Mouse (Mus musculus): ENCODE results near the gene Srd5a3. TPM values are rescaled to one million over a fixed set of nuclear protein-coding genes. Genes with fewer than 3 reads are reported as not detected.

Srd5a3 gene
- polyA plus RNA-seq, 1 experiment, result 139 TPM

- H3K27ac ChIP-seq (ENCODE audit: control insufficient read depth, insufficient read depth, low read length), result no peak overlapping the region
- no peaks in the 10 kb centered on the region for H3K36me3 ChIP-seq (ENCODE audit: control insufficient read depth, insufficient read depth, low read length)
- no peak overlapping the region for H3K4me3 ChIP-seq (ENCODE audit: control insufficient read depth, insufficient read depth, low read length)
- TF ChIP-seq POLR2A (IDR thresholded peaks at IDR 0.05; ENCODE audit: control insufficient read depth, extremely low read depth, insufficient read depth, low read length, poor library complexity) (no peak), CTCF (IDR thresholded peaks at IDR 0.05; ENCODE audit: borderline replicate concordance, control insufficient read depth, extremely low read depth, insufficient read depth, low read length, poor library complexity) (no peak)
- DNase-seq, result no peak
- no peaks in the 10 kb centered on the region for H3K4me1 ChIP-seq (replicated peaks; ENCODE audit: control insufficient read depth, insufficient read depth, low read length)
- 93% methylated on average over 3 of the region's 3 CpGs for WGBS
- no peaks in the 10 kb centered on the region for H3K27me3 ChIP-seq (ENCODE audit: control insufficient read depth, insufficient read depth, low read length)
These were observed 20.0 kb downstream of the Srd5a3 start for GRCm38 (mm10) chr5:76160086-76160485.

- Histone ChIP-seq H3K36me3 (ENCODE audit: control insufficient read depth, insufficient read depth, low read length) (no peaks in the 10 kb centered on the region), H3K4me1 (replicated peaks; ENCODE audit: control insufficient read depth, insufficient read depth, low read length) (no peaks in the 10 kb centered on the region), H3K4me3 (ENCODE audit: control insufficient read depth, insufficient read depth, low read length) (no peak overlapping the region), H3K27me3 (ENCODE audit: control insufficient read depth, insufficient read depth, low read length) (no peaks in the 10 kb centered on the region), H3K27ac (ENCODE audit: control insufficient read depth, insufficient read depth, low read length) (no peak overlapping the region)
- TF ChIP-seq POLR2A (IDR thresholded peaks at IDR 0.05; ENCODE audit: control insufficient read depth, extremely low read depth, insufficient read depth, low read length, poor library complexity) (no peak), CTCF (IDR thresholded peaks at IDR 0.05; ENCODE audit: borderline replicate concordance, control insufficient read depth, extremely low read depth, insufficient read depth, low read length, poor library complexity) (no peak)
- 85% methylated on average over 6 of the region's 6 CpGs for WGBS
- DNase-seq, result no peak
These were observed 21.4 kb downstream of the Srd5a3 start for GRCm38 (mm10) chr5:76161491-76161890.

GRCm38 (mm10) chr5:76162926-76163325, 22.9 kb downstream of the Srd5a3 start:
- no peak for TF ChIP-seq POLR2A (IDR thresholded peaks at IDR 0.05; ENCODE audit: control insufficient read depth, extremely low read depth, insufficient read depth, low read length, poor library complexity)
- no peak for TF ChIP-seq CTCF (IDR thresholded peaks at IDR 0.05; ENCODE audit: borderline replicate concordance, control insufficient read depth, extremely low read depth, insufficient read depth, low read length, poor library complexity)
- no peaks in the 10 kb centered on the region for H3K4me1 ChIP-seq (replicated peaks; ENCODE audit: control insufficient read depth, insufficient read depth, low read length)
- WGBS, result 81% methylated on average over 5 of the region's 5 CpGs
- H3K27ac ChIP-seq (ENCODE audit: control insufficient read depth, insufficient read depth, low read length), result no peak overlapping the region
- DNase-seq, result no peak
- H3K27me3 ChIP-seq (ENCODE audit: control insufficient read depth, insufficient read depth, low read length), result no peaks in the 10 kb centered on the region
- no peaks in the 10 kb centered on the region for H3K36me3 ChIP-seq (ENCODE audit: control insufficient read depth, insufficient read depth, low read length)
- H3K4me3 ChIP-seq (ENCODE audit: control insufficient read depth, insufficient read depth, low read length), result no peak overlapping the region

- no peaks in the 10 kb centered on the region for H3K36me3 ChIP-seq (ENCODE audit: control insufficient read depth, insufficient read depth, low read length)
- H3K27ac ChIP-seq (ENCODE audit: control insufficient read depth, insufficient read depth, low read length), result no peak overlapping the region
- TF ChIP-seq POLR2A (IDR thresholded peaks at IDR 0.05; ENCODE audit: control insufficient read depth, extremely low read depth, insufficient read depth, low read length, poor library complexity) (no peak), CTCF (IDR thresholded peaks at IDR 0.05; ENCODE audit: borderline replicate concordance, control insufficient read depth, extremely low read depth, insufficient read depth, low read length, poor library complexity) (no peak)
- H3K4me3 ChIP-seq (ENCODE audit: control insufficient read depth, insufficient read depth, low read length), result no peak overlapping the region
- 90% methylated on average over 4 of the region's 4 CpGs for WGBS
- DNase-seq, result no peak
- H3K27me3 ChIP-seq (ENCODE audit: control insufficient read depth, insufficient read depth, low read length), result no peaks in the 10 kb centered on the region
- no peaks in the 10 kb centered on the region for H3K4me1 ChIP-seq (replicated peaks; ENCODE audit: control insufficient read depth, insufficient read depth, low read length)
These were observed 23.8 kb downstream of the Srd5a3 start for GRCm38 (mm10) chr5:76163828-76164390.

GRCm38 (mm10) chr5:76164827-76165226, 24.8 kb downstream of the Srd5a3 start:
- Histone ChIP-seq H3K36me3 (ENCODE audit: control insufficient read depth, insufficient read depth, low read length) (no peaks in the 10 kb centered on the region), H3K27me3 (ENCODE audit: control insufficient read depth, insufficient read depth, low read length) (no peaks in the 10 kb centered on the region), H3K27ac (ENCODE audit: control insufficient read depth, insufficient read depth, low read length) (no peak overlapping the region), H3K4me1 (replicated peaks; ENCODE audit: control insufficient read depth, insufficient read depth, low read length) (no peaks in the 10 kb centered on the region), H3K4me3 (ENCODE audit: control insufficient read depth, insufficient read depth, low read length) (no peak overlapping the region)
- TF ChIP-seq CTCF (IDR thresholded peaks at IDR 0.05; ENCODE audit: borderline replicate concordance, control insufficient read depth, extremely low read depth, insufficient read depth, low read length, poor library complexity) (no peak), POLR2A (IDR thresholded peaks at IDR 0.05; ENCODE audit: control insufficient read depth, extremely low read depth, insufficient read depth, low read length, poor library complexity) (no peak)
- DNase-seq, result no peak
- WGBS, result 92% methylated on average over 7 of the region's 7 CpGs

GRCm38 (mm10) chr5:76170522-76170921, 30.5 kb downstream of the Srd5a3 start:
- no peak for TF ChIP-seq CTCF (IDR thresholded peaks at IDR 0.05; ENCODE audit: borderline replicate concordance, control insufficient read depth, extremely low read depth, insufficient read depth, low read length, poor library complexity)
- TF ChIP-seq POLR2A (IDR thresholded peaks at IDR 0.05; ENCODE audit: control insufficient read depth, extremely low read depth, insufficient read depth, low read length, poor library complexity), result no peak
- WGBS, result 92% methylated on average over 4 of the region's 4 CpGs

GRCm38 (mm10) chr5:76171039-76171438, 31.0 kb downstream of the Srd5a3 start:
- Histone ChIP-seq H3K27ac (ENCODE audit: control insufficient read depth, insufficient read depth, low read length) (no peak overlapping the region), H3K27me3 (ENCODE audit: control insufficient read depth, insufficient read depth, low read length) (no peaks in the 10 kb centered on the region), H3K36me3 (ENCODE audit: control insufficient read depth, insufficient read depth, low read length) (no peaks in the 10 kb centered on the region), H3K4me1 (replicated peaks; ENCODE audit: control insufficient read depth, insufficient read depth, low read length) (no peaks in the 10 kb centered on the region), H3K4me3 (ENCODE audit: control insufficient read depth, insufficient read depth, low read length) (no peak overlapping the region)
- no peak for DNase-seq
- TF ChIP-seq CTCF (IDR thresholded peaks at IDR 0.05; ENCODE audit: borderline replicate concordance, control insufficient read depth, extremely low read depth, insufficient read depth, low read length, poor library complexity) (no peak), POLR2A (IDR thresholded peaks at IDR 0.05; ENCODE audit: control insufficient read depth, extremely low read depth, insufficient read depth, low read length, poor library complexity) (no peak)

More at GRCm38 (mm10) chr5:76170522-76170921, 30.5 kb downstream of the Srd5a3 start:
- Histone ChIP-seq H3K4me3 (ENCODE audit: control insufficient read depth, insufficient read depth, low read length) (no peak overlapping the region), H3K27ac (ENCODE audit: control insufficient read depth, insufficient read depth, low read length) (no peak overlapping the region), H3K27me3 (ENCODE audit: control insufficient read depth, insufficient read depth, low read length) (no peaks in the 10 kb centered on the region), H3K36me3 (ENCODE audit: control insufficient read depth, insufficient read depth, low read length) (no peaks in the 10 kb centered on the region), H3K4me1 (replicated peaks; ENCODE audit: control insufficient read depth, insufficient read depth, low read length) (no peaks in the 10 kb centered on the region)
- DNase-seq, result no peak

All from thymus, adult 2 months (tissue).